Mouse (Mus musculus): ENCODE measurements around the gene Ms4a6b.
"Not testable (repeated sequence)": the region's sequence is repeated elsewhere in the genome, so short reads cannot be mapped to it uniquely, and the experiment has no call there.

The Ms4a6b gene

DNA sequence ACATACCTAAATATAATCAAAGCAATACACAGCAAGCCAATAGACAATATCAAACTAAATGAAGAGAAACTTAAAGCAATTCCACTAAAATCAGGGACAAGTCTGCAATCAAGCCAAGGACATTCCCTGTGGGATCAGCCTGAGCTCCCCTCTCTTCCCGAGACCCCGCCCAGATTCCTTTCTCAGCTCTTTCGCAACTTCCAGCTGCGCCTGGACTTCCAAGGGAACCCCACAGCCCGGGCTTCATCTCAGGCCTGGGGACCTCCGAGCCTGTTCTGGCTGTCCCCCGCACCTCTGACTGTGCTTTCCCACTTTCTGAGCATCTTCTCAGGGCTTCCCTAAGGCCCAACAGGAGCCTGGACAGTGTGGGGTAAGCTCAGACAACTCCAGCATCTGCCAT is 20.3 kb downstream of the Ms4a6b start, which contains the start of gene Ms4a4d:
Gene Ms4a4d (plus strand): TSS at position 209 of the 400 bp plus-strand sequence.
- no peak for DNase-seq

DNA sequence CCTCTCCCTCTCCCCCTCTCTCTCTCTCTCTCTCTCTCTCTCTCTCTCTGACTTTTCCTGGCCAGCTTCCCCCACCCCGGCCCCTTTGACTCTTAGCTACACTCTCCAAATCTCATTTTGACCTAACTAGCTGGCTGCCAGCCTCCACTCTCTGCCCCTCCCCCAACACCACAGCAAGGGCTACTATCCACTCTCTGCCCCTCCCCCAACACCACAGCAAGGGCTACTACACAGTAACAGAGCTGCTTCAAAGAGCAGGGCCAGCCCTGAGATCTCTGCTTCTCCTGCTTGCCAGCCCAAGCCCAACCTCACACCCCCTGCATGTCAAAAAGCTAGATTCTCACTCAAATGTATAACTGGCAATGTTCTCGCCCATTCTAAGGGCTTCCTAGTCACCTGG is 21.0 kb downstream of the Ms4a6b start:
- DNase-seq, result no peak

DNA sequence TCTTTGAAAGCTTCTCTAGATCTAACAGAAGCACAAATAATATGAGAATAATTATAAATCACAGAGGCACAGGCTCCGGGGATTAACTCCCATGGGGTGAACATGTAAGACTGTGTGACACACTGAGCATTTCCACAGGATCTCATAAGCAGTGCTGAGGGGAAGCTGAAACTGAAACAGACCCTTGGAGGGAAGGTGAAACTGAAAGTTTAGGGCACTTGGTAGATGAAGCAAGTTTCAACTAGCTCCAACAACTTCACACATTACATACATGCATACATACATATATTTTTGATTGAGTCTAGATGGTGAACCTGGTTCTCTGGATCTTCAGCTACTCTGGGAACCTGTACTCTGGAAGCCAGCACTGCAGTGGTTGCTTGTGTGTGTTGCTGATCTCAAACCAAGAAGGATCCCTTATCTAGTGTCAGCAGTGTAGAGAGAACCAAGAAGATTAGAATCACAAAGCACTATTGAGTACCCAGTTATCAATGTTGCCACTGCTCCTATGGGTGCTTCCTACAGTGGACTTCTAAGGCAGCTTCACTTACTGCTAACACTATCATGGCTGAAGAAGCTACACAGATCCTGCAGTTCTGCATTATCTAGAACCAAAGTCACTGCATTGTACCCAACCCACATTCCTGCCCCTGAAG is 24.0 kb downstream of the Ms4a6b start:
- not testable (repeated sequence) for DNase-seq

DNA sequence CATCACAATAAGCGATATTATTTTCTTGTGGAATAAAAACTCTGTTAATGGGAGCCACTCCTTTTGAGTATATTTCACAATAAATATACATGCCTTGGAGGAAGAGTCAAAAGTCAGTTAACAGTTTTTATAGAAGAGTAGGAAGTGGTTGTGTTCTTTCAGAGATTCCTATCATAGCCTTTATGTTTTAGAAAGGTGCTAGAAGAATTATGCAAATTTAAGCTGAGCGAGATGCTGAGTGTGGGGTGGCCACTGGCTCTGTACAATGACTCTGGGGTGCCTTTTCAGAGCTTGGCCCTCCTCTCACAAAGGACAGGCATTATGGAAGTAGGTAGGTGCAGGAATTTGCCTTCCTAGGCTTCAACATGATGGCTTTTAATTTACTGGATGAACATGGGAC is 28.1 kb downstream of the Ms4a6b start:
- not testable (repeated sequence) for DNase-seq

DNA sequence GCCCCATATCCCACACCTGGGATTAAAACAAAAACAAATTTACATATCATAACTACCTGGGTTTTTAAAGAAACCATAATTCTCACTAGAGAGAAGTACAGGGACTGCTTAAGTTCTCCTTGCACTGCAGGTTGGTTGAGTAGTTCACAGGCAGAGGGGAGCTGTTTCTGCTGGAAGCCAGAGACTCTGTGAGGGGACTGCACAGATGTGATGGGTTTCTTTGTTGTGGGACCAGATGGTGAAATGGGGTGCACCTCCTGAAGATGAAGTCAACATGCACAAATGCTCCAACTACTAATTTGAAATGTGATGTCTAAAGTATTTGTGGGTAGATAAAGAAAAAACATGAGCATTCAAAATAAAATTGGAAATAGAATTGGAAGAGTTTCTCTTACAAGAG is 31.6 kb downstream of the Ms4a6b start:
- DNase-seq, result no peak

DNA sequence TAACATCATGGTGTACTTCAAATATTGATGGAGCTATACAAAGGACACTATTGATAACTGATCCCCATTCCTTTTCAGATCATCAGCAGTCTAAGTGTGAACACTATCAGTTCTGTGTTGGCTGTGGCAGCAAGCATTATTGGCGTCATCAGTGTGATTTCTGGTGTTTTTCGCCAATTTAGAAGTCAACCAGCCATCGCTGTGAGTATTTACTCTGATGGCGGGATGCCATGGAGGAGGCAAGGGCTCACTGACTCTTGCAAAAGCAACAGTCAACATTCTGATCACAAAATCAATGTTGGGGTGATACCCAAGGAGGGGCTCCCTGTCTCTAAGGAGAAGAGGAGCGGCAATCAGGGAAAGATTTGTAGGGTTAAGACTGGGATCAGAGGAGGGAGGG is 38.4 kb downstream of the Ms4a6b start:
- no peak for DNase-seq

DNA sequence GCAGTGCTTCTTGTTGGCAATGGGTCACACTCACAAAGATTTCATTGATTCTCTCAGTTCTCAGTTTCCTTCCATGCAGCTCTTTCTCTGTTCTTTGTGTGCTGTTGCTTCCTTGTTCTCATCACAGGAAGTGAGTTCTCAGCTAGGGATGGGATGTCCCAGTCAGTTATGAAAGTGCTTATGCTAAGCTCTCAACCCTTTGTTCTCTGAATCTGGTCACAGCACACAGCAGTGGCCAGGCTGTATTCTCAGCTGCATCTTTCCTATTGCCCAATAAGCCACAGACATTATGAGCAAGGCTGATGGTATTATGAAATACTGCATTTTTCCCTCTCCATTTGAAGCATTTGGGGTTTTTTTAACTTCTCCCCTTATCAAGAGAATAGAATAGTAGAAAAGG is 43.2 kb downstream of the Ms4a6b start:
- not testable (repeated sequence) for DNase-seq

DNA sequence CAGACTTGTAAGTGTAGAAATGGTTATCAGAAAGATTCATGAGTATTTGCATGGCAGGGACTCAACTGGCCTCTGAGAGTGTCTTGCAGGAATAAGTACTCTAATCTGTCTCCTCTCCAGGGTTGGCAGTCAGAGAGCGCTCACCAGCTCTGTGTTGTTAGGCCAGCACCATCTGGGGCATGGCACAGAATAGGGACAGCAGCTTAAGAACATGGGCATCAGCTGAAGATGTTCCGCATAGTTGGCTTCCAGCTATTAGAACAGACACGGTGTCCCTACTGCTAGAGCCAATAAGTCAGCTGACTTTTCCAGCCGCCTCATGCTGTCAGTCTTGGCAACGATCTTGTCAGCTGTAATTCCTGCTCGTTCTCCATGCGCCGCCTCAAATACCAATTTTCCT is 58.7 kb downstream of the Ms4a6b start:
- no peak for DNase-seq

Measured in right cerebral cortex, postnatal 4 days (tissue).